Mouse (Mus musculus) bone marrow macrophage, adult 2 months (primary cell): ENCODE results near the gene Smarca5.

Experiments used
- CTCF ChIP-seq: IDR thresholded peaks from 2 replicates; pipeline ENCODE4 v1.5.1; 2012; ENCODE audit warnings: low read depth, mild to moderate bottlenecking, low read length, moderate library complexity
- POLR2A ChIP-seq: IDR thresholded peaks from 2 replicates; pipeline ENCODE4 v1.6.1; 2012; ENCODE audit warnings: mild to moderate bottlenecking, low read depth, low read length, borderline replicate concordance

- TF ChIP-seq POLR2A (no peak), CTCF (no peak)
Observed at GRCm38 (mm10) chr8:80772732-80773460, 33.6 kb upstream of the Smarca5 start.
